Mouse (Mus musculus) adrenal gland, adult (tissue): ENCODE results near the gene Slf2.

Source experiments
- DNase-seq, 2 experiments: peaks; one replicate each; pipeline ENCODE4 v3.0.0; 2022 to 2023; ENCODE audit warnings: low spot score in 1 of 2; ENCODE audit not compliant: inconsistent age in 2 of 2

The Slf2 gene

GRCm38 (mm10) chr19:45028746-45029145, 97.8 kb downstream of the Slf2 start:
- peak; percentile 18 to 62 for DNase-seq

GRCm38 (mm10) chr19:45029571-45029970, 98.6 kb downstream of the Slf2 start:
- DNase-seq, result peak in 1 of 2 experiments; percentile 19

- DNase-seq, result peak; percentile 79 to 89
These were observed 99.2 kb downstream of the Slf2 start for GRCm38 (mm10) chr19:45030111-45030510.

- DNase-seq, result peak; percentile 85 to 94
These were observed 100.1 kb downstream of the Slf2 start for GRCm38 (mm10) chr19:45030746-45031693.

GRCm38 (mm10) chr19:45031780-45032179, 100.8 kb downstream of the Slf2 start:
- peak; percentile 81 to 93 for DNase-seq
